Mouse (Mus musculus) olfactory bulb, adult 2 months (tissue): ENCODE data around the gene Rps27a. TPM values are rescaled to one million over a fixed set of nuclear protein-coding genes. Genes with fewer than 3 reads are reported as not detected.

Experiments
- H3K27ac ChIP-seq: fragments of 200-500 bp; 2 replicates; pipeline ENCODE4 v1.5.1; 2012; ENCODE audit warnings: low read depth, low read length; ENCODE audit not compliant: insufficient read depth
- H3K4me1 ChIP-seq: fragments of 200-500 bp; 2 replicates; pipeline ENCODE4 v1.6.1; 2012; ENCODE audit warnings: low read length; ENCODE audit not compliant: control insufficient read depth, insufficient read depth
- H3K4me3 ChIP-seq: fragments of 200-500 bp; 2 replicates; pipeline ENCODE4 v1.5.1; 2012; ENCODE audit warnings: mild to moderate bottlenecking, low read depth, low read length, moderate library complexity; ENCODE audit not compliant: insufficient read depth
- CTCF ChIP-seq: fragments of 200-500 bp; IDR thresholded peaks from 2 replicates; pipeline ENCODE4 v1.5.1; 2012; ENCODE audit warnings: low read depth, mild to moderate bottlenecking, low read length, moderate library complexity; ENCODE audit not compliant: insufficient read depth
- POLR2A ChIP-seq: fragments of 200-500 bp; IDR thresholded peaks from 2 replicates; pipeline ENCODE4 v1.6.1; 2012; ENCODE audit warnings: mild to moderate bottlenecking, low read depth, low read length, moderate library complexity; ENCODE audit not compliant: insufficient read depth
- WGBS: fragments of 180-500 bp; shearing (Covaris S2); methylation state at CpG from one replicate; pipeline ENCODE4 v1.1.7; 2018; 5-methylcytosine and 5-hydroxymethylcytosine counted together
- polyA plus RNA-seq: library from polyadenylated mRNA; stranded (reverse); fragments of >200 nt; gene quantifications from 2 replicates; pipeline ENCODE4 v1.2.4, GENCODE M21; 2012; ENCODE audit warnings: low replicate concordance; ENCODE audit not compliant: missing spikeins, insufficient read depth, insufficient read length

Gene Rps27a
- polyA plus RNA-seq, 1 experiment = not detected

- WGBS = 6% methylated on average over 40 of the region's 40 CpGs
- H3K27ac ChIP-seq = 0 out of 2 replicates have a peak within 1 kb of the TSS, but pooled peaks have one; percentile 7
Observed at GRCm38 (mm10) chr11:29514682-29515412, 33.1 kb downstream of the Rps27a start, which contains the start of gene Prorsd1. Gene Prorsd1 (minus strand): TSS chr11:29515033.

DNA sequence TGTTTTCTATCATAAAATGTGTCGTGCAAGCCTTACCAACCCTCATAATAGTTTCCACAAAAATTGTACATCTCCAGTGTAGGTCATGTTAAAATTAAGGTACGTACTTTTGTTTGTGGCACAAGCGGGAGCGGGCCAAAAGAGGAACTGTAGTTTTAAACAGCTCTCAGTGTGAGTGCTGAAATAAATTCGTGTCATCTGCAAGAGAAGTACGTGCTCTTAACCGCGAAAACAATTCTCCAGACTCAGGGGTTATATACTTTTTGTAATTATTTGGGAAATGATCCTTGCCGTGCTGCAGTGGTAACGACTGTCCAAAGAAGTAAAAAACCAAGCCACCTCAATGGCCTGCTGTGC lies 33.6 kb downstream of the Rps27a start:
- WGBS = 32% methylated on average over 10 of the region's 10 CpGs
- 0 out of 2 replicates have a peak overlapping the region, but pooled peaks have one; percentile 7 for H3K27ac ChIP-seq

More at GRCm38 (mm10) chr11:29514682-29515412, 33.1 kb downstream of the Rps27a start, which contains the start of gene Prorsd1:
- Histone ChIP-seq H3K4me1 (0 out of 2 replicates have a peak, but pooled peaks cover 3% of the 10 kb centered on the region), H3K4me3 (peak within 1 kb of the TSS; percentile 55)
- TF ChIP-seq POLR2A = peak; percentile 61
- no peak for TF ChIP-seq CTCF

GRCm38 (mm10) chr11:29512818-29513535 lies 34.9 kb downstream of the Rps27a start:
- Histone ChIP-seq H3K27ac (no peak overlapping the region), H3K4me1 (0 out of 2 replicates have a peak, but pooled peaks cover 3% of the 10 kb centered on the region), H3K4me3 (no peak overlapping the region)
- 91% methylated on average over 4 of the region's 4 CpGs for WGBS
- no peak for TF ChIP-seq POLR2A
- no peak for TF ChIP-seq CTCF

More for the DNA sequence above, 33.6 kb downstream of the Rps27a start:
- TF ChIP-seq CTCF = no peak
- no peak for TF ChIP-seq POLR2A
- Histone ChIP-seq H3K4me3 (no peak overlapping the region), H3K4me1 (0 out of 2 replicates have a peak, but pooled peaks cover 3% of the 10 kb centered on the region)

- H3K27ac ChIP-seq = no peak overlapping the region
- no peak overlapping the region for H3K4me3 ChIP-seq
- 74% methylated on average over 1 of the region's 1 CpGs for WGBS
- no peak for TF ChIP-seq CTCF
- TF ChIP-seq POLR2A = no peak
- H3K4me1 ChIP-seq = no peaks in the 10 kb centered on the region
Observed at GRCm38 (mm10) chr11:29509421-29509820, 38.5 kb downstream of the Rps27a start.

- Histone ChIP-seq H3K27ac (no peak overlapping the region), H3K4me3 (no peak overlapping the region), H3K4me1 (no peaks in the 10 kb centered on the region)
- no peak for TF ChIP-seq POLR2A
- no peak for TF ChIP-seq CTCF
- 76% methylated on average over 2 of the region's 2 CpGs for WGBS
Observed at GRCm38 (mm10) chr11:29504899-29505625, 42.8 kb downstream of the Rps27a start.

DNA sequence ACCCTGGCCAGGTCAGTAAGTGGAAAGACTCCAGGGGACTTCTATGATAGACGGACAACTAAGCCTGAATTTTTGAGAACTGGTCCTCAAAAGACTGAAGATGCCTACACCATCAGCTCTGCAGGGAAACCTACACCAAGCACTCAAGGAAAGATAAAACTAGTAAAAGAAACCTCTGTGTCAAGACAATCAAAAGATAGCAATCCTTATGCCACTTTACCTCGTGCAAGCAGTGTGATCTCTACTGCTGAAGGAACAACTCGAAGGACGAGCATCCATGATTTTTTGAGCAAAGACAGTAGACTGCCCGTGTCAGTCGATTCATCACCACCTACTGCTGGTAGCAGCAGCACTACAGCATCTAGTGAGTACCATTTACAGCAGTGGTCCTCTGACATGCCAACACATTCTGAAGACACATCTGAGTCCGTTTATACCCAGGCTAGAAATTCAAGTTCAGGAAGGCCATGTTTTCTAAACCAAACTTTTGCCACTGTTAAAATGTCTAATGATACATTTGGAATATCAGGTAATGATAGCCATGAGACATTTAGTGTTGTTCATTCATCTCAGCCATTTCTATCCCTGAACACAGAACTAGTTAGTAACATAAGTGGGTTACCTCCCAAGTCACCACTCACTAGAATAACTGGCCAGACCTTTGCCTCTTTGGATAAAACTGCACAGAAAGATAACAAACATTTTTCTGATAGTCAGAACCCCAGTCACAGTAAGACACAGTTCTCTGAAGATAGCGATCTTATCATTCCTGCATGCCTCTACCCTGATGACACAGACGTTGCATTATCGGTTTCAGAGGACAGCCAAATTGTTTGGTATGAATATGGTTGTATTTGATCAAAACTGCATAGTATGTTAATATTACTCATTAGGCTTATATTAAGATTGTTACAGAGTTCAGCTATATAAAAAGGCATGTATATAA lies 43.7 kb downstream of the Rps27a start:
- Histone ChIP-seq H3K4me3 (no peak overlapping the region), H3K4me1 (no peaks in the 10 kb centered on the region), H3K27ac (no peak overlapping the region)
- WGBS = 90% methylated on average over 10 of the region's 10 CpGs
- TF ChIP-seq POLR2A = no peak
- no peak for TF ChIP-seq CTCF

- TF ChIP-seq POLR2A (no peak), CTCF (no peak)
- Histone ChIP-seq H3K4me3 (no peak overlapping the region), H3K4me1 (no peaks in the 10 kb centered on the region), H3K27ac (no peak overlapping the region)
- WGBS = 85% methylated on average over 3 of the region's 3 CpGs
Observed at GRCm38 (mm10) chr11:29496962-29497361, 50.9 kb downstream of the Rps27a start.

Other genes starting within 250 kb of the Rps27a start
- gene Ccdc88a, start 174.5 kb downstream of the Rps27a start, polyA plus RNA-seq = 43.0 TPM in 1 of 2 replicates, not detected in the other
- gene Prorsd1, start 33.1 kb downstream of the Rps27a start, polyA plus RNA-seq = not detected in 2 replicates
- not detected in 2 replicates for gene Mtif2, start 21.7 kb downstream of the Rps27a start, polyA plus RNA-seq
- not detected in 2 replicates for gene Clhc1, start 159 bp downstream of the Rps27a start, polyA plus RNA-seq
- gene Rtn4, start 144.8 kb upstream of the Rps27a start, polyA plus RNA-seq = 230 and 407 TPM in 2 replicates